Mouse (Mus musculus): ENCODE data around the gene Entpd8.

Entpd8 gene

DNA sequence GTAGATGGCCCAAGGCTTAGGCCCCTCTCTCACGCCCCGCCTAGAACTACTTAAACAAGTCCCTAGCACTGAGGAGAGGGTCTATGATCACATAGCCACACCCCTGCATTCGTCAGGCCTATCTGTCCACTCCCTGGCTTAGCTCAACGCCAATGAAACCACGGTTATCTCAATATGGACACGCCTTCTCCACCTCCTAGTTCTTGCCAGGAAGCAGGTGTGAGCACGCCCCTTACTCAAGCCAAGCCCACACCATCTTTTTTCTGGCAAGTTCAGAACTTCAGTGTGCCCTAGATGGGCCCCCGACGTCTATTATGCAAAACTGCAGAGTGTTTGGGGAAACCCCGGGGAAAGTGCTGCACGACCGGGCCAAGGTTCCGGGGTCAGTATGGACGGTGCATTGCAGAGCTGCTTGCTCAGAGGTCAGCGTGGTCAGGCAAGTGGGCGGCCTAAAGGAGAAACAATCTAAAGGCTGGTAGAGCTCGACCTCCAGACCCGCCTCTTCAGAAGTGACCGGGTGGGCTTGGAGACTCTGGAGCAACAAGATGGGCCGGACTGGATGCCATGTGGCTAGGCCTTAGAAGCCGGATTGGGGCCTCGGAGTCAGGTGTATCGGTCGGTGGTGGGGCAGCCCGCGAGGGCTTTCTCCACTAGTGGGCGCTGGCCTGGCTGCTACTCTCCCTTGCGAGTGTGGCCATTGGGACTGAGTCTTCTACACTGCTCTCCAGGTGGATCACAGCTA is 15.2 kb downstream of the Entpd8 start, which contains the start of gene Noxa1:
TSS of gene Noxa1 (minus strand) at position 41 of the 742 bp plus-strand sequence.
- DNase-seq (ENCODE audit: low spot score in 2 of 2), result no peak

- no peak for DNase-seq (ENCODE audit: low spot score in 2 of 2)
Measured at GRCm38 (mm10) chr2:25098005-25098615, 18.0 kb downstream of the Entpd8 start.

DNA sequence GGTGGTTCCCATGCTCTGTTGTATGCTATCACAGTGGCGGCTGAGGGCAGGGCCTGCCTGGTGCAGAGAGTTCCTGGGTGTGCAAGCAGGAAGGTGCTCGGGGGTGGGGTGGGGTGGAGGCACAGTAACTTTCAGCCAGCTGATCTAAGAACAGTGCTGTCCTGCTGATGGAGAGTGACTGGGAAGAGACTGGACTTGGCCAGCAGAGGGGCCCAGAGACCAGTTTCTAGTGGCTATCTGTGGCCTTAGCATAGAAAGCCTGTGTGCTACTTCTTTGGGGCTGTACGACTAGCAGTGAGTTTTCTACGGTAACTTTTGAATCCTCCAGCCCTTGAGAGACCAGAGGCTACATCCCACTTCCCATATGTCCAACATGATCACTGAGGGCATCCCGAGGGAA is 18.9 kb downstream of the Entpd8 start:
- DNase-seq (ENCODE audit: low spot score in 2 of 2), result no peak

DNA sequence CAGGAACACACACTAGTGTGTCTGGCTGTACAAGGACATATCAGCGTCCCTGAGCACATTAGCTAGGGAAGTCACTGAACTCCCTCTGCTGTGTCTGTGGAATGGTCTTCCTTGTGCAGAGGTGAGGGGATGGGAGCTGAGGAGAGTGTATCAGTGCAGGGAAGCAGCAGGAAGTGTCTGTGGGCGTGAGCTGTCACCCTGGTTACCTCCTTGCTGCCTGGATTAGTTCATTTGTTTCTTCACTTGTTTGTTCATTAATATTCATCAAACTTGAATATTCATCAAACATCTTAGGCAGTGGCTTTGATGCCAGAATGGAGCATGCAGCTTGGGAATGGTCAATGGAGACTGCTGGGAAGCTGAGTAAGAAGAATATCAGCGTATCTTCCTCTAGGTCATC is 19.6 kb downstream of the Entpd8 start:
- no peak for DNase-seq (ENCODE audit: low spot score in 2 of 2)

DNA sequence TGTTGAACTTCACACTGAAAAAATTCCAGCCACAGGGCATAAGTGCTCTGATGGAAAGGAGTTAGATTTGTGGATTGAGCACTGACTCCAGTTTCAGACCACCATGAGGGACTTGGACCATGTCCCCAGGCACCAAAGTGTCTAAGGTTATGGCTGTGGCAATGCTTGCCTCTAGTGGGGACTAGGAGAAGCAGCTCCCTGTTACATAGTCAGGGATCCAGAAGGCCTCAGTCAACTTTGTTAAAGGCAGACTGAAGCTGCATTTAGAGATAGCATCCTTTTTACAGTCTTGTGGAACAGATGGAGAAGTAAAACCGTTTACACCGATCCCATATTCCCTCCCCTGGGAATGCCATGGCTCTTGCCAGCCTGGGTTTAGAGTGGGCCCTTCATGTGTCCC is 24.0 kb downstream of the Entpd8 start:
- DNase-seq (ENCODE audit: low spot score in 2 of 2), result no peak

- no peak for DNase-seq (ENCODE audit: low spot score in 2 of 2)
Measured at GRCm38 (mm10) chr2:25106045-25106444, 25.9 kb downstream of the Entpd8 start.

DNA sequence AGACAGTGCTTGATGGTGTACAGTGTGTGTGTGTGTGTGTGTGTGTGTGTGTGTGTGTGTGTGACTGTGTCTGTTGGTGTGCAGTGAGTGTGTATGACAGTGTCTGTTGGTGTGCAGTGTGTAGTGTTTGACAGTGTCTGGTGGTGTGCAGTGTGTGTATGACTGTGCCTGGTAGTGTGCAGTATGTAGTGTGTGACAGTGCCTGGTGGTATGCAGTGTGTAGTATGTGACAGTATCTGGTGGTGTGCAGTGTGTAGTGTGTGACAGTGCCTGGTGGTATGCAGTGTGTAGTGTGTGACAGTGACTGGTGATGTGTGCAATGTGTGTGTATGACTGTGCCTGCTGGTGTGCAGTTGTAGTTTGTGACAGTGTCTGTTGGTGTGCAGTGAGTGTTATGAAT is 29.4 kb downstream of the Entpd8 start:
- no peak for DNase-seq (ENCODE audit: low spot score in 2 of 2)

GRCm38 (mm10) chr2:25110505-25111183 is 30.5 kb downstream of the Entpd8 start:
- no peak for DNase-seq (ENCODE audit: low spot score in 2 of 2)

GRCm38 (mm10) chr2:25111184-25111791 is 31.2 kb downstream of the Entpd8 start:
- no peak for DNase-seq (ENCODE audit: low spot score in 2 of 2)

DNA sequence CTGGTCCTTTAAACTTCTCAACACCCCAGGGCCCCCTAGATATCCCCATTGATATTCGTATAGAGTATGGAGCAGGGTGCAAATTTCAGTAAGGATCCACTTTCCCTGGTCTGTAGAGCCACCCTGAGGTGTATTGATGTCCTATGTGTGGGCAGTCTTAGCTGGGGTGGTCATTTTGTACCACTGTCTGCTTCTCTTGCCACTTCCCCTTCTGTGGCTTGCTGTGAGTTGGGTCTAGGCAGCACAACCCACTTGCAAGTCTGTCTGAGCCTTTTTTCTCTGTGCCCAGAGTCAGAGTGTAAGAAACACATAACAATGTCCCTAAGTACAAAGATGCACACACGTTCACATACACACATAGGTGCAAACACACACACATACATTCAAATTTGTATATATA is 34.2 kb downstream of the Entpd8 start:
- DNase-seq (ENCODE audit: low spot score in 2 of 2), result no peak

GRCm38 (mm10) chr2:25115442-25115841 is 35.3 kb downstream of the Entpd8 start:
- no peak for DNase-seq (ENCODE audit: low spot score in 2 of 2)

DNA sequence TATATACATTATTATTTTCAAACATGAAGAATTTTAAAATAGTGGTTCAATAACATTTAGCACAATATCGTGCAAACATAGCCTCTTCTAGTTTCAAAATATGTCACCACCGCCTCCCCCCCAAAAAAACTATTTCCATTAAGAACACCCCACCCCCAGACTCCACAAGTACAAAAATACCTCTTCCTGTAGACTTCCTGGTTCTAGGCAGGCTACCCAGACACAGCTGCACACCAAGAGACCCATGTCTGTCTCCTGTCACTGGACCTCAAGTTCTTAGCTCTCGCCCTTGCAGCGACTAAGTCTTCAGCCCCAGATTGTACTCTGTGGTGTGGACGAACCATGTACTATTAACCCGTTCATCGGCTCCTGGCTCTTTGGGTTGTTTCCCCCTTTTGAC is 40.9 kb downstream of the Entpd8 start:
- DNase-seq (ENCODE audit: low spot score in 2 of 2), result no peak

- no peak for DNase-seq (ENCODE audit: low spot score in 2 of 2)
Measured at GRCm38 (mm10) chr2:25122666-25123065, 42.6 kb downstream of the Entpd8 start.

- no peak for DNase-seq (ENCODE audit: low spot score in 2 of 2)
Measured at GRCm38 (mm10) chr2:25123527-25123926, 43.4 kb downstream of the Entpd8 start.

GRCm38 (mm10) chr2:25124411-25124810 is 44.3 kb downstream of the Entpd8 start:
- DNase-seq (ENCODE audit: low spot score in 2 of 2), result no peak

GRCm38 (mm10) chr2:25125146-25125545 is 45.0 kb downstream of the Entpd8 start:
- DNase-seq (ENCODE audit: low spot score in 2 of 2), result no peak

GRCm38 (mm10) chr2:25126011-25127010 is 46.2 kb downstream of the Entpd8 start:
- DNase-seq (ENCODE audit: low spot score in 2 of 2), result no peak

DNA sequence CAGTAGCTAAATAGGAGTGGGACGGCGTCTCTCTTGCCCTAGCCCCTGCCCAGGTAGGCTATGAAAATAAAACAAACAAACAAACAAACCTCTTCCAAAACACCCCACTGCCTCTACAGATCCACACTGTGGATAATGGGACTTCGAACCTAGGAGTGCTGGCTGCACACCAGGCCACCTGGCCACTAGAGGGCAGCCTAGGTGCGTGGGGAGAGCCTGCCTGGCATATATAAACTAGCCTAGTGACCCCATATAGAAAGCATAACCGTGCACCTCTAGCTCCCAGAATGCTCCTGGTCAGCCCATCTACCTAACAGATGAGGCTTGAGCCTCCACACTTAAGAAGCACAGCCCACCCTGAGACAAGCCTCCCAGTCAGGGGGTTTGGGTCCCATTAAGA is 47.1 kb downstream of the Entpd8 start:
- DNase-seq (ENCODE audit: low spot score in 2 of 2), result peak in 1 of 2 experiments; percentile 20

GRCm38 (mm10) chr2:25128072-25128471 is 48.0 kb downstream of the Entpd8 start:
- DNase-seq (ENCODE audit: low spot score in 2 of 2), result no peak

GRCm38 (mm10) chr2:25131601-25132000 is 51.5 kb downstream of the Entpd8 start:
- DNase-seq (ENCODE audit: low spot score in 2 of 2), result no peak
